Mouse (Mus musculus) midbrain, embryonic 13.5 days (tissue): ENCODE data around the gene Serpinb1a. TPM values are rescaled to one million over a fixed set of nuclear protein-coding genes. Genes with fewer than 3 reads are reported as not detected.
A peak's percentile ranks its signal among the peaks of the same experiment; 100 is the strongest.

Experiments used
- ATAC-seq: fragments of 200-750 bp; cut with Nextera tagmentation; 2 replicates; pipeline ENCODE4 v1.8.0; 2017; ENCODE audit warnings: mild to moderate bottlenecking, moderate TSS enrichment, moderate library complexity
- H3K27ac ChIP-seq: fragments of 300-500 bp; sonication (generic); 2 replicates; pipeline ENCODE4 v1.5.1; 2015; ENCODE audit warnings: inconsistent platforms, mild to moderate bottlenecking, moderate library complexity
- H3K27me3 ChIP-seq: fragments of 300-500 bp; sonication (generic); 2 replicates; pipeline ENCODE4 v1.6.1; 2015; ENCODE audit warnings: mild to moderate bottlenecking, inconsistent platforms
- H3K36me3 ChIP-seq: fragments of 300-500 bp; sonication (generic); 2 replicates; pipeline ENCODE4 v1.6.1; 2015; ENCODE audit warnings: mild to moderate bottlenecking, inconsistent platforms
- H3K4me1 ChIP-seq: fragments of 300-500 bp; sonication (generic); replicated peaks from 2 replicates; pipeline ENCODE4 v1.6.1; 2015; ENCODE audit warnings: inconsistent platforms
- H3K4me2 ChIP-seq: fragments of 300-500 bp; sonication (generic); replicated peaks from 2 replicates; pipeline ENCODE4 v1.6.1; 2015; ENCODE audit warnings: moderate library complexity, mild to moderate bottlenecking, inconsistent platforms
- H3K4me3 ChIP-seq: fragments of 300-500 bp; sonication (generic); replicated peaks from 2 replicates; pipeline ENCODE4 v1.5.1; 2015; ENCODE audit warnings: mild to moderate bottlenecking, inconsistent platforms
- H3K9ac ChIP-seq: fragments of 300-500 bp; sonication (generic); replicated peaks from 2 replicates; pipeline ENCODE4 v1.6.1; 2015; ENCODE audit warnings: mild to moderate bottlenecking, inconsistent platforms
- H3K9me3 ChIP-seq: fragments of 300-500 bp; sonication (generic); 2 replicates; pipeline ENCODE4 v1.6.1; 2016; ENCODE audit warnings: mild to moderate bottlenecking, inconsistent platforms
- WGBS: fragments of 180-500 bp; shearing (Covaris S2); methylation state at CpG from one replicate; pipeline ENCODE4 v1.1.7; 2015; 5-methylcytosine and 5-hydroxymethylcytosine counted together
- polyA plus RNA-seq: library from polyadenylated mRNA; unstranded; fragments of >200 nt; fragmentation: Nextera tagmentation; extraction: Ambion mirVana; gene quantifications from 2 replicates; pipeline ENCODE4 v1.2.1, GENCODE M21; 2015

The Serpinb1a gene
- polyA plus RNA-seq, 1 experiment from 2014 or later, result 2.6 TPM

- Histone ChIP-seq H3K4me3 (no peak overlapping the region), H3K4me2 (no peak overlapping the region), H3K4me1 (0 out of 2 replicates have a peak, but pooled peaks cover 5% of the 10 kb centered on the region), H3K9ac (no peak overlapping the region), H3K27ac (no peak overlapping the region), H3K9me3 (no peaks in the 10 kb centered on the region), H3K36me3 (no peaks in the 10 kb centered on the region), H3K27me3 (peaks cover 33% of the 10 kb centered on the region)
- ATAC-seq, result no peak
Observed at GRCm38 (mm10) chr13:32863456-32863855, 12.5 kb upstream of the Serpinb1a start.

- H3K4me3 ChIP-seq, result no peak overlapping the region
- ATAC-seq, result no peak
- 84% methylated on average over 3 of the region's 3 CpGs for WGBS
- H3K36me3 ChIP-seq, result no peaks in the 10 kb centered on the region
- H3K27ac ChIP-seq, result no peak overlapping the region
- no peaks in the 10 kb centered on the region for H3K9me3 ChIP-seq
- H3K9ac ChIP-seq, result no peak overlapping the region
- no peak overlapping the region for H3K4me2 ChIP-seq
- no peaks in the 10 kb centered on the region for H3K4me1 ChIP-seq
- H3K27me3 ChIP-seq, result peaks cover 48% of the 10 kb centered on the region
Observed at GRCm38 (mm10) chr13:32860821-32861220, 9.8 kb upstream of the Serpinb1a start.

- Histone ChIP-seq H3K4me2 (no peak overlapping the region), H3K27me3 (peaks cover 52% of the 10 kb centered on the region), H3K9me3 (no peaks in the 10 kb centered on the region), H3K4me1 (peaks cover 10% of the 10 kb centered on the region), H3K36me3 (no peaks in the 10 kb centered on the region), H3K9ac (no peak overlapping the region), H3K27ac (no peak overlapping the region), H3K4me3 (no peak overlapping the region)
- 24% methylated on average over 2 of the region's 2 CpGs for whole genome bisulfite sequencing
- ATAC-seq, result peak; percentile 92
Observed at GRCm38 (mm10) chr13:32853073-32853472, 2.1 kb upstream of the Serpinb1a start.

- peak; percentile 41 for ATAC-seq
- H3K4me3 ChIP-seq, result no peak overlapping the region
- no peak overlapping the region for H3K4me2 ChIP-seq
- 77% methylated on average over 4 of the region's 4 CpGs for WGBS
- no peak overlapping the region for H3K9ac ChIP-seq
- H3K4me1 ChIP-seq, result peaks cover 10% of the 10 kb centered on the region
- H3K36me3 ChIP-seq, result no peaks in the 10 kb centered on the region
- peaks cover 47% of the 10 kb centered on the region for H3K27me3 ChIP-seq
- H3K27ac ChIP-seq, result no peak overlapping the region
- no peaks in the 10 kb centered on the region for H3K9me3 ChIP-seq
Observed at GRCm38 (mm10) chr13:32852539-32852938, 1.6 kb upstream of the Serpinb1a start.

- Histone ChIP-seq H3K9me3 (no peaks in the 10 kb centered on the region), H3K9ac (no peak overlapping the region), H3K27me3 (peaks cover 44% of the 10 kb centered on the region), H3K4me2 (no peak overlapping the region), H3K27ac (no peak overlapping the region), H3K4me1 (peaks cover 10% of the 10 kb centered on the region), H3K36me3 (no peaks in the 10 kb centered on the region), H3K4me3 (no peak overlapping the region)
- ATAC-seq, result peak; percentile 54; the same call in 1 of the 2 replicates
- 10% methylated on average over 7 of the region's 7 CpGs for WGBS
Observed at GRCm38 (mm10) chr13:32851967-32852366, 982 bp upstream of the Serpinb1a start.

GRCm38 (mm10) chr13:32850156-32850555 lies 829 bp downstream of the Serpinb1a start:
- Histone ChIP-seq H3K4me3 (no peak overlapping the region), H3K9me3 (no peaks in the 10 kb centered on the region), H3K4me2 (no peak overlapping the region), H3K36me3 (no peaks in the 10 kb centered on the region), H3K27ac (no peak overlapping the region), H3K27me3 (peaks cover 34% of the 10 kb centered on the region), H3K4me1 (peaks cover 10% of the 10 kb centered on the region), H3K9ac (no peak overlapping the region)
- 69% methylated on average over 1 of the region's 1 CpGs for WGBS
- ATAC-seq, result no peak

GRCm38 (mm10) chr13:32849531-32850123 lies 1.4 kb downstream of the Serpinb1a start:
- Histone ChIP-seq H3K9me3 (no peaks in the 10 kb centered on the region), H3K27ac (no peak overlapping the region), H3K36me3 (no peaks in the 10 kb centered on the region), H3K9ac (no peak overlapping the region), H3K4me1 (peaks cover 10% of the 10 kb centered on the region), H3K4me2 (no peak overlapping the region), H3K27me3 (peaks cover 30% of the 10 kb centered on the region), H3K4me3 (no peak overlapping the region)
- ATAC-seq, result no peak

- no peak overlapping the region for H3K27ac ChIP-seq
- no peak overlapping the region for H3K4me2 ChIP-seq
- 86% methylated on average over 4 of the region's 4 CpGs for WGBS
- no peak for ATAC-seq
- H3K36me3 ChIP-seq, result no peaks in the 10 kb centered on the region
- H3K27me3 ChIP-seq, result peaks cover 27% of the 10 kb centered on the region
- H3K9ac ChIP-seq, result no peak overlapping the region
- H3K4me1 ChIP-seq, result peaks cover 10% of the 10 kb centered on the region
- H3K9me3 ChIP-seq, result no peaks in the 10 kb centered on the region
- no peak overlapping the region for H3K4me3 ChIP-seq
Observed at GRCm38 (mm10) chr13:32849092-32849491, 1.9 kb downstream of the Serpinb1a start.

- Histone ChIP-seq H3K4me2 (no peak overlapping the region), H3K27me3 (peaks cover 22% of the 10 kb centered on the region), H3K9ac (no peak overlapping the region)
Observed at GRCm38 (mm10) chr13:32846221-32846620, 4.8 kb downstream of the Serpinb1a start.

GRCm38 (mm10) chr13:32841349-32841748 lies 9.6 kb downstream of the Serpinb1a start:
- Histone ChIP-seq H3K9ac (no peak overlapping the region), H3K4me1 (no peaks in the 10 kb centered on the region), H3K27me3 (no peaks in the 10 kb centered on the region; the same call in 1 of the 2 replicates), H3K4me3 (no peak overlapping the region), H3K9me3 (no peaks in the 10 kb centered on the region), H3K27ac (no peak overlapping the region), H3K36me3 (no peaks in the 10 kb centered on the region), H3K4me2 (no peak overlapping the region)
- no peak for ATAC-seq
- 95% methylated on average over 3 of the region's 3 CpGs for WGBS

More at GRCm38 (mm10) chr13:32846221-32846620, 4.8 kb downstream of the Serpinb1a start:
- ATAC-seq, result no peak
- Histone ChIP-seq H3K27ac (no peak overlapping the region), H3K9me3 (no peaks in the 10 kb centered on the region), H3K36me3 (no peaks in the 10 kb centered on the region), H3K4me1 (no peaks in the 10 kb centered on the region), H3K4me3 (no peak overlapping the region)

- WGBS, result 48% methylated on average over 1 of the region's 1 CpGs
- Histone ChIP-seq H3K27me3 (no peaks in the 10 kb centered on the region), H3K27ac (no peak overlapping the region), H3K4me1 (no peaks in the 10 kb centered on the region), H3K9ac (no peak overlapping the region), H3K4me3 (no peak overlapping the region), H3K36me3 (no peaks in the 10 kb centered on the region), H3K4me2 (no peak overlapping the region), H3K9me3 (no peaks in the 10 kb centered on the region)
- ATAC-seq, result no peak
Observed at GRCm38 (mm10) chr13:32839314-32839713, 11.7 kb downstream of the Serpinb1a start.

GRCm38 (mm10) chr13:32834513-32834912 lies 16.5 kb downstream of the Serpinb1a start:
- H3K4me3 ChIP-seq, result no peak overlapping the region
- no peak overlapping the region for H3K9ac ChIP-seq
- H3K27me3 ChIP-seq, result no peaks in the 10 kb centered on the region
- no peak overlapping the region for H3K4me2 ChIP-seq
- H3K9me3 ChIP-seq, result no peaks in the 10 kb centered on the region
- no peak for ATAC-seq
- WGBS, result 94% methylated on average over 5 of the region's 5 CpGs
- no peaks in the 10 kb centered on the region for H3K4me1 ChIP-seq
- no peaks in the 10 kb centered on the region for H3K36me3 ChIP-seq
- H3K27ac ChIP-seq, result no peak overlapping the region

- Histone ChIP-seq H3K4me2 (no peak overlapping the region), H3K27me3 (no peaks in the 10 kb centered on the region), H3K36me3 (no peaks in the 10 kb centered on the region), H3K9me3 (no peaks in the 10 kb centered on the region), H3K4me1 (no peaks in the 10 kb centered on the region), H3K27ac (no peak overlapping the region), H3K4me3 (no peak overlapping the region), H3K9ac (no peak overlapping the region)
- WGBS, result 77% methylated on average over 6 of the region's 6 CpGs
- no peak for ATAC-seq
Observed at GRCm38 (mm10) chr13:32833237-32833636, 17.7 kb downstream of the Serpinb1a start.
